Mouse (Mus musculus) stomach, embryonic 14.5 days (tissue): ENCODE data around the gene Ptprt. TPM values are rescaled to one million over a fixed set of nuclear protein-coding genes. Genes with fewer than 3 reads are reported as not detected.

Source experiments
- ATAC-seq: fragments of 200-750 bp; cut with Nextera tagmentation; 2 replicates; pipeline ENCODE4 v1.8.0; 2017; ENCODE audit warnings: low read depth, moderate TSS enrichment; ENCODE audit not compliant: insufficient number of reproducible peaks, insufficient read depth, low FRiP score
- H3K27ac ChIP-seq: fragments of 300-500 bp; sonication (generic); 2 replicates; pipeline ENCODE4 v1.5.1; 2014; ENCODE audit warnings: mild to moderate bottlenecking, low read length, moderate library complexity, mixed read lengths
- H3K27me3 ChIP-seq: fragments of 300-500 bp; sonication (generic); 2 replicates; pipeline ENCODE4 v1.6.1; 2014; ENCODE audit warnings: low read length, control low read depth, mixed read lengths; ENCODE audit not compliant: control insufficient read depth, insufficient read depth
- H3K36me3 ChIP-seq: fragments of 300-500 bp; sonication (generic); 2 replicates; pipeline ENCODE4 v1.6.1; 2014; ENCODE audit warnings: mild to moderate bottlenecking, control low read depth, low read length, moderate library complexity, mixed read lengths; ENCODE audit not compliant: control insufficient read depth, insufficient read depth
- H3K4me1 ChIP-seq: fragments of 300-500 bp; sonication (generic); 2 replicates; pipeline ENCODE4 v1.6.1; 2014; ENCODE audit warnings: low read length, control low read depth, mixed read lengths; ENCODE audit not compliant: control insufficient read depth, insufficient read depth
- H3K4me2 ChIP-seq: fragments of 300-500 bp; sonication (generic); replicated peaks from 2 replicates; pipeline ENCODE4 v1.6.1; 2014; ENCODE audit warnings: low read depth, low read length, control low read depth
- H3K4me3 ChIP-seq: fragments of 300-500 bp; sonication (generic); 2 replicates; pipeline ENCODE4 v1.5.1; 2014; ENCODE audit warnings: low read depth, low read length, control low read depth
- H3K9ac ChIP-seq: fragments of 300-500 bp; sonication (generic); replicated peaks from 2 replicates; pipeline ENCODE4 v1.6.1; 2014; ENCODE audit warnings: low read depth, mild to moderate bottlenecking, control low read depth, low read length, moderate library complexity, mixed read lengths
- H3K9me3 ChIP-seq: fragments of 300-500 bp; sonication (generic); 2 replicates; pipeline ENCODE4 v1.6.1; 2016; ENCODE audit warnings: low read depth, low read length, control low read depth; ENCODE audit not compliant: control insufficient read depth
- WGBS: fragments of 180-500 bp; shearing (Covaris S2); extraction: QIAGEN DNeasy Blood & Tissue Kit; methylation state at CpG from one replicate; pipeline ENCODE4 v1.1.7; 2014; 5-methylcytosine and 5-hydroxymethylcytosine counted together
- polyA plus RNA-seq: library from polyadenylated mRNA; unstranded; fragments of >200 nt; fragmentation: Nextera tagmentation; extraction: Ambion mirVana; gene quantifications from 2 replicates; pipeline ENCODE4 v1.2.1, GENCODE M21; 2014

Ptprt gene
- polyA plus RNA-seq, 1 experiment from 2014 or later, result 1.2 TPM

- Histone ChIP-seq H3K9ac (no peak overlapping the region), H3K4me2 (no peak overlapping the region), H3K27me3 (no peaks in the 10 kb centered on the region), H3K4me1 (no peaks in the 10 kb centered on the region), H3K27ac (no peak overlapping the region), H3K9me3 (no peaks in the 10 kb centered on the region), H3K4me3 (no peak overlapping the region), H3K36me3 (no peaks in the 10 kb centered on the region)
- WGBS, result 81% methylated on average over 2 of the region's 2 CpGs
- no peak for ATAC-seq
These were observed 366.9 kb downstream of the Ptprt start for GRCm38 (mm10) chr2:162294070-162294469.

- Histone ChIP-seq H3K27me3 (no peaks in the 10 kb centered on the region), H3K9ac (no peak overlapping the region), H3K4me2 (no peak overlapping the region), H3K9me3 (peaks cover under 1% of the 10 kb centered on the region; the same call in 1 of the 2 replicates), H3K4me3 (no peak overlapping the region), H3K4me1 (no peaks in the 10 kb centered on the region), H3K27ac (no peak overlapping the region), H3K36me3 (no peaks in the 10 kb centered on the region)
- no peak for ATAC-seq
- 79% methylated on average over 4 of the region's 4 CpGs for WGBS
These were observed 378.3 kb downstream of the Ptprt start for GRCm38 (mm10) chr2:162282606-162283005.

GRCm38 (mm10) chr2:162282121-162282520, 378.8 kb downstream of the Ptprt start:
- WGBS, result 74% methylated on average over 10 of the region's 10 CpGs

GRCm38 (mm10) chr2:162273826-162274225, 387.1 kb downstream of the Ptprt start:
- Histone ChIP-seq H3K4me2 (no peak overlapping the region), H3K27ac (no peak overlapping the region)
- 51% methylated on average over 4 of the region's 4 CpGs for WGBS

More at GRCm38 (mm10) chr2:162282121-162282520, 378.8 kb downstream of the Ptprt start:
- Histone ChIP-seq H3K27me3 (no peaks in the 10 kb centered on the region), H3K27ac (no peak overlapping the region), H3K9ac (no peak overlapping the region), H3K9me3 (no peaks in the 10 kb centered on the region), H3K4me1 (no peaks in the 10 kb centered on the region), H3K4me3 (no peak overlapping the region), H3K36me3 (no peaks in the 10 kb centered on the region), H3K4me2 (no peak overlapping the region)
- ATAC-seq, result no peak

GRCm38 (mm10) chr2:162251272-162251671, 409.7 kb downstream of the Ptprt start:
- no peaks in the 10 kb centered on the region for H3K27me3 ChIP-seq
- no peak overlapping the region for H3K4me2 ChIP-seq
- H3K4me3 ChIP-seq, result no peak overlapping the region
- no peaks in the 10 kb centered on the region for H3K36me3 ChIP-seq
- 53% methylated on average over 2 of the region's 2 CpGs for WGBS
- H3K9me3 ChIP-seq, result no peaks in the 10 kb centered on the region
- H3K9ac ChIP-seq, result no peak overlapping the region
- no peak for ATAC-seq
- H3K4me1 ChIP-seq, result no peaks in the 10 kb centered on the region
- H3K27ac ChIP-seq, result no peak overlapping the region

More at GRCm38 (mm10) chr2:162273826-162274225, 387.1 kb downstream of the Ptprt start:
- Histone ChIP-seq H3K9ac (no peak overlapping the region), H3K36me3 (no peaks in the 10 kb centered on the region), H3K27me3 (no peaks in the 10 kb centered on the region), H3K4me1 (no peaks in the 10 kb centered on the region), H3K4me3 (no peak overlapping the region), H3K9me3 (no peaks in the 10 kb centered on the region)
- no peak for ATAC-seq

- whole genome bisulfite sequencing, result 83% methylated on average over 4 of the region's 4 CpGs
- no peak for ATAC-seq
- no peaks in the 10 kb centered on the region for H3K36me3 ChIP-seq
- no peak overlapping the region for H3K27ac ChIP-seq
- no peaks in the 10 kb centered on the region for H3K4me1 ChIP-seq
- no peaks in the 10 kb centered on the region for H3K27me3 ChIP-seq
- no peak overlapping the region for H3K9ac ChIP-seq
- H3K4me2 ChIP-seq, result no peak overlapping the region
- H3K9me3 ChIP-seq, result no peaks in the 10 kb centered on the region
- H3K4me3 ChIP-seq, result no peak overlapping the region
These were observed 412.7 kb downstream of the Ptprt start for GRCm38 (mm10) chr2:162248296-162248695.

- ATAC-seq, result no peak
- H3K4me2 ChIP-seq, result no peak overlapping the region
- no peak overlapping the region for H3K9ac ChIP-seq
- H3K27me3 ChIP-seq, result no peaks in the 10 kb centered on the region
- H3K9me3 ChIP-seq, result no peaks in the 10 kb centered on the region
- 39% methylated on average over 1 of the region's 1 CpGs for WGBS
- no peak overlapping the region for H3K27ac ChIP-seq
- H3K4me1 ChIP-seq, result no peaks in the 10 kb centered on the region
- H3K4me3 ChIP-seq, result no peak overlapping the region
- no peaks in the 10 kb centered on the region for H3K36me3 ChIP-seq
These were observed 438.5 kb downstream of the Ptprt start for GRCm38 (mm10) chr2:162222476-162222875.

- H3K27ac ChIP-seq, result no peak overlapping the region
- no peak overlapping the region for H3K4me3 ChIP-seq
- H3K9me3 ChIP-seq, result no peaks in the 10 kb centered on the region
- ATAC-seq, result no peak
- no peak overlapping the region for H3K9ac ChIP-seq
- no peak overlapping the region for H3K4me2 ChIP-seq
- H3K36me3 ChIP-seq, result no peaks in the 10 kb centered on the region
- H3K27me3 ChIP-seq, result no peaks in the 10 kb centered on the region
- no peaks in the 10 kb centered on the region for H3K4me1 ChIP-seq
These were observed 440.4 kb downstream of the Ptprt start for GRCm38 (mm10) chr2:162220586-162220985.

GRCm38 (mm10) chr2:162219507-162219906, 441.4 kb downstream of the Ptprt start:
- H3K4me3 ChIP-seq, result no peak overlapping the region
- no peak for ATAC-seq
- no peaks in the 10 kb centered on the region for H3K27me3 ChIP-seq
- H3K4me2 ChIP-seq, result no peak overlapping the region
- H3K36me3 ChIP-seq, result no peaks in the 10 kb centered on the region
- H3K27ac ChIP-seq, result no peak overlapping the region
- H3K4me1 ChIP-seq, result no peaks in the 10 kb centered on the region
- H3K9ac ChIP-seq, result no peak overlapping the region
- no peaks in the 10 kb centered on the region for H3K9me3 ChIP-seq
- WGBS, result 92% methylated on average over 4 of the region's 4 CpGs
